18 mouse cellular contexts compared by ENCODE assay signal in genomic region chr10:105399316-105399715, GRCm38 (mm10).
DNase-seq lines count a peak whose midpoint lies in the region; ATAC-seq and TF ChIP-seq lines count a peak whose summit lies in the region.
"Had no signal": no experiment of that assay in that cellular context is flagged by ENCODE, and none has a peak within 500 bp of the region (broad histone marks: within the 10 kb centered on the region; RNA-seq: fewer than 3 reads in every experiment).

No protein-coding gene starts in this region.

- H3K9ac ChIP-seq in liver, postnatal 0 days (replicated peaks): no peak overlapping the region
- H3K9ac ChIP-seq in liver, embryonic 11.5 days (ENCODE audit: low read depth, low read length): no peak overlapping the region
- H3K9ac ChIP-seq: embryonic facial prominence, embryonic 13.5 days; forebrain, embryonic 13.5 days; liver, embryonic 12.5 days; midbrain, embryonic 12.5 days; neural tube, embryonic 15.5 days had no signal

- H3K4me2 ChIP-seq in liver, postnatal 0 days (ENCODE audit: low read depth, low read length): no peak overlapping the region
- no peak overlapping the region for H3K4me2 ChIP-seq in liver, embryonic 11.5 days
- H3K4me2 ChIP-seq: embryonic facial prominence, embryonic 13.5 days; forebrain, embryonic 13.5 days; liver, embryonic 12.5 days; midbrain, embryonic 12.5 days; neural tube, embryonic 15.5 days had no signal

- H3K27ac ChIP-seq in liver, postnatal 0 days (ENCODE audit: low read depth): no peak overlapping the region
- no peak overlapping the region for H3K27ac ChIP-seq in liver, embryonic 11.5 days (ENCODE audit: low read depth, low read length)
- H3K27ac ChIP-seq: embryonic facial prominence, embryonic 13.5 days; forebrain, embryonic 13.5 days; liver, embryonic 12.5 days; midbrain, embryonic 12.5 days; neural tube, embryonic 15.5 days had no signal

- ATAC-seq in frontal cortex, adult (ENCODE audit: low TSS enrichment): peak; percentile 83
- no peak for ATAC-seq in liver, postnatal 0 days
- ATAC-seq in liver, embryonic 11.5 days (replicated peaks; ENCODE audit: low FRiP score): no peak
- peak; percentile 54; the same call in 1 of the 2 replicates for ATAC-seq in common myeloid progenitor, adult 5-6 weeks (replicated peaks; ENCODE audit: low read depth, poor library complexity, severe bottlenecking)
- ATAC-seq: forebrain, embryonic 13.5 days; inflammation-experienced regulatory T-cells, adult 6 months; liver, embryonic 12.5 days had no signal

- no peak overlapping the region for H3K4me3 ChIP-seq in liver, postnatal 0 days (ENCODE audit: low read depth, low read length)
- no peak overlapping the region for H3K4me3 ChIP-seq in liver, embryonic 11.5 days (ENCODE audit: low read depth, low read length)
- H3K4me3 ChIP-seq: embryonic facial prominence, embryonic 13.5 days; forebrain, embryonic 13.5 days; liver, embryonic 12.5 days; midbrain, embryonic 12.5 days; neural tube, embryonic 15.5 days had no signal

- WGBS in liver, postnatal 0 days (ENCODE audit: insufficient replicate concordance): 25% methylated on average over 5 of the region's 5 CpGs
- 27% methylated on average over 5 of the region's 5 CpGs for WGBS in liver, embryonic 11.5 days

- no peak for DNase-seq in frontal cortex, postnatal 14 days (ENCODE audit: low spot score in 2 of 2)
- DNase-seq in liver, postnatal 0 days: no peak
- DNase-seq in liver, embryonic 11.5 days (ENCODE audit: low spot score): no peak
- DNase-seq in 416B (ENCODE audit: low read depth): peak; percentile 87
- DNase-seq in cerebellum, postnatal 4 days (ENCODE audit: low spot score in 2 of 2): no peak
- DNase-seq in cerebellum, postnatal 14 days: no peak
- DNase-seq: B cell, adult 2 months; cerebellum, adult 9-10 months; heart, postnatal 14 days; thymus, postnatal 14 days had no signal

- TF ChIP-seq CTCF in liver, postnatal 0 days (IDR thresholded peaks at IDR 0.05; ENCODE audit: low read depth): peak; percentile 22; the same call in 1 of the 2 replicates

- H3K36me3 ChIP-seq in liver, postnatal 0 days (replicated peaks; ENCODE audit: insufficient read depth, low read length): no peaks in the 10 kb centered on the region
- H3K36me3 ChIP-seq in liver, embryonic 11.5 days (ENCODE audit: control insufficient read depth, insufficient read depth, low read length): no peaks in the 10 kb centered on the region
- H3K36me3 ChIP-seq: liver, embryonic 12.5 days; midbrain, embryonic 12.5 days; neural tube, embryonic 15.5 days had no signal

- no peaks in the 10 kb centered on the region for H3K4me1 ChIP-seq in liver, postnatal 0 days (ENCODE audit: insufficient read depth)
- H3K4me1 ChIP-seq in liver, embryonic 11.5 days (replicated peaks; ENCODE audit: control insufficient read depth, insufficient read depth, low read length): no peaks in the 10 kb centered on the region

- no peak for TF ChIP-seq EP300 in liver, postnatal 0 days (IDR thresholded peaks at IDR 0.05; ENCODE audit: low read depth)

- no peaks in the 10 kb centered on the region for H3K27me3 ChIP-seq in liver, postnatal 0 days (ENCODE audit: insufficient read depth, low read length)
- H3K27me3 ChIP-seq in liver, embryonic 11.5 days (replicated peaks; ENCODE audit: control insufficient read depth, insufficient read depth, low read length): no peaks in the 10 kb centered on the region
- H3K27me3 ChIP-seq: embryonic facial prominence, embryonic 13.5 days; forebrain, embryonic 13.5 days; liver, embryonic 12.5 days; midbrain, embryonic 12.5 days; neural tube, embryonic 15.5 days had no signal

- H3K9me3 ChIP-seq in liver, postnatal 0 days (ENCODE audit: low read length): no peaks in the 10 kb centered on the region
- no peaks in the 10 kb centered on the region for H3K9me3 ChIP-seq in liver, embryonic 11.5 days (ENCODE audit: control insufficient read depth, low read length)
- H3K9me3 ChIP-seq: liver, embryonic 12.5 days; midbrain, embryonic 12.5 days; neural tube, embryonic 15.5 days had no signal

Comparison
In these comparisons a context has a peak if more than half of its experiments do, and no peak if none do; other contexts are left out.
1. ATAC-seq: peak in frontal cortex, adult (single experiment) and common myeloid progenitor, adult 5-6 weeks (single experiment); none in liver, postnatal 0 days (single experiment) and liver, embryonic 11.5 days (single experiment).